8 mouse cellular contexts compared by ENCODE assay signal in the genomic region with DNA sequence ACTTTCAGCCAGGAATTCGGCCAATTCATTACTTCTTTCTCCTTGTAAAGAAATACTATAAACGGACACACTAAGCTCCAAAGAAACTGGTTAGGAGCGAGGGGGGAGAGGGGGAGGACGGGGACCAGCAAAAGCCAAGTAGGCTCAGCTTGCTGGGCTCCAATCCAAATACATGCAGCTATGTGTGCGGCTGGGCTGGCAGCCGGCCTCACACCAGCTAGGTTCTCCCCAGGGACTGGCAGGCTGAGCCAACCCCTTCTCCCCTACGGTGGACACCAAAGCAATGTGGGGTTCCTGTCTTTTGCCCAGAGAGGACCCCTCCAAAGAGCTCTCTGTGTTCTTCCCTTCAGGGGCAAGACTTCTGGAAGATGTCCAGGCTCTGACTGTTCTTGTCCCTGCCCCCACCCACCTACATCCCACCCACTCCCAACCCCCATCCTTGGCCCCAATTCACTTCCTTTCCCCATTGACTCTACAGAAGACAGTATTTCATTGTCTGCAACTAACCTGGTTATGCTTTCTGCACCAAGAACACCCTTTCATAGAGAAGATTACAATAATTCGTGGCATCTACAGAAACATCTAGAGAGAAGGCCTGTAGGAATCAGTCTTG.
A peak's percentile ranks its signal among the peaks of the same experiment; 100 is the strongest.
DNase-seq lines count a peak whose midpoint lies in the region; ATAC-seq lines count a peak whose summit lies in the region.

No protein-coding gene starts in this region.

- 46% methylated on average over 8 of the region's 8 CpGs for WGBS in neural tube, embryonic 13.5 days

- peaks cover 35% of the 10 kb centered on the region for H3K4me1 ChIP-seq in neural tube, embryonic 13.5 days (replicated peaks)

- intact Hi-C loops in left cerebral cortex, postnatal 10 days (cut with DNase I) = no loop called here

- H3K4me2 ChIP-seq in neural tube, embryonic 13.5 days = no peak overlapping the region

- H3K36me3 ChIP-seq in neural tube, embryonic 13.5 days = no peaks in the 10 kb centered on the region

- no peaks in the 10 kb centered on the region for H3K9me3 ChIP-seq in neural tube, embryonic 13.5 days

- peak overlapping the region; percentile 80 for H3K27ac ChIP-seq in neural tube, embryonic 13.5 days (replicated peaks)

- peak; percentile 88 for ATAC-seq in neural tube, embryonic 13.5 days (ENCODE audit: low read depth)

- H3K27me3 ChIP-seq in neural tube, embryonic 13.5 days = no peaks in the 10 kb centered on the region

- DNase-seq in Muller cell, postnatal 12 days (ENCODE audit: inconsistent ontology term) = peak; percentile 91
- DNase-seq in brain, embryonic 18.5 days (ENCODE audit: low read depth, low spot score) = peak; percentile 65
- peak; percentile 43 to 54 for DNase-seq in frontal cortex, postnatal 10 days (ENCODE audit: low spot score in 2 of 2)
- DNase-seq in heart, postnatal 4 days = peak; percentile 75
- peak; percentile 67 to 72 for DNase-seq in left cerebral cortex, postnatal 10 days (ENCODE audit: extremely low spot score in 1 of 2, low spot score in 2 of 2)
- no peak for DNase-seq in T-cell, adult 2 months (ENCODE audit: low spot score)
- no peak for DNase-seq in spleen, postnatal 10 days (ENCODE audit: low spot score in 2 of 2)

- no peak overlapping the region for H3K4me3 ChIP-seq in neural tube, embryonic 13.5 days

- H3K9ac ChIP-seq in neural tube, embryonic 13.5 days = no peak overlapping the region

Comparison
In these comparisons a context has a peak if more than half of its experiments do, and no peak if none do; other contexts are left out.
1. DNase-seq: peak in Muller cell, postnatal 12 days (single experiment), brain, embryonic 18.5 days (single experiment), frontal cortex, postnatal 10 days (2 of 2), heart, postnatal 4 days (single experiment) and left cerebral cortex, postnatal 10 days (2 of 2); none in T-cell, adult 2 months (single experiment) and spleen, postnatal 10 days (0 of 2).